Comparison of ENCODE assay signal across 12 mouse cellular contexts in the genomic region with DNA sequence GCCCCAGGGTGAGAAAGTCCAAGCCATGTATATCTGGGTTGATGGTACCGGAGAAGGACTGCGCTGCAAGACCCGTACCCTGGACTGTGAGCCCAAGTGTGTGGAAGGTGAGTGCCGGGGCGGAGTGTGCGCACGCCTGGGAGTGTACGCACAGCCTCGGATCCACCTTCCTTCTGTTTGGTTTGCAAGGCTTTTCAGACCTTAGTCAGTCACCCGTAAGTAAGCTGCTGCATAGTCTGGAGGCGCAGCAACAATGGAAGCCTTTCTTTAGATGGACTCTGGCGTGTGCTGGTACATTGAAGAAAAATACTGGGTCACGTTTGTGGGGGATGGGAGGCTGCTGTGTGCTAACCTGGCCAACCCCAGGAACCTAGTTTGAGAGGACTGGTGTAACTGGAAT. TPM values are rescaled to one million over a fixed set of nuclear protein-coding genes. Genes with fewer than 3 reads are reported as not detected.
DNase-seq lines count a peak whose midpoint lies in the region; ATAC-seq and TF ChIP-seq lines count a peak whose summit lies in the region.
"Had no signal": no experiment of that assay in that cellular context is flagged by ENCODE, and none has a peak within 500 bp of the region (broad histone marks: within the 10 kb centered on the region; RNA-seq: fewer than 3 reads in every experiment).

No protein-coding gene starts in this region.

- DNase-seq in kidney, adult 2 months: no peak
- DNase-seq in kidney, postnatal 36 days: no peak
- DNase-seq in embryo, embryonic 9.5 days (ENCODE audit: extremely low spot score): peak; percentile 20
- no peak for DNase-seq in right cerebral cortex, adult 18-20 months
- DNase-seq in left cerebral cortex, adult 18-20 months (ENCODE audit: low spot score in 2 of 2): no peak
- DNase-seq: B cell, adult 2 months; kidney, postnatal 14 days had no signal

- H3K4me2 ChIP-seq in hindbrain, embryonic 15.5 days: peak overlapping the region; percentile 71
- H3K4me2 ChIP-seq in neural tube, embryonic 12.5 days (replicated peaks): peak overlapping the region; percentile 80
- H3K4me2 ChIP-seq: heart, embryonic 15.5 days had no signal

- TF ChIP-seq POLR2A in kidney, adult 2 months (IDR thresholded peaks at IDR 0.05; ENCODE audit: low read depth, low read length): no peak

- 67% methylated on average over 13 of the region's 13 CpGs for WGBS in kidney, adult 2 months
- 37% methylated on average over 13 of the region's 13 CpGs for WGBS in hindbrain, embryonic 15.5 days
- WGBS in neural tube, embryonic 12.5 days: 41% methylated on average over 13 of the region's 13 CpGs

- H3K4me1 ChIP-seq in kidney, adult 2 months (ENCODE audit: control insufficient read depth, insufficient read depth, low read length): peaks cover 4% of the 10 kb centered on the region; the same call in 1 of the 2 replicates
- peaks cover 35% of the 10 kb centered on the region for H3K4me1 ChIP-seq in hindbrain, embryonic 15.5 days (replicated peaks)
- peaks cover 28% of the 10 kb centered on the region for H3K4me1 ChIP-seq in neural tube, embryonic 12.5 days

- no peaks in the 10 kb centered on the region for H3K9me3 ChIP-seq in hindbrain, embryonic 15.5 days
- H3K9me3 ChIP-seq in neural tube, embryonic 12.5 days: no peaks in the 10 kb centered on the region
- H3K9me3 ChIP-seq: heart, embryonic 15.5 days had no signal

- H3K4me3 ChIP-seq in kidney, adult 2 months (ENCODE audit: insufficient read depth, low read depth, low read length): peak overlapping the region; percentile 20; the same call in 1 of the 2 replicates
- H3K4me3 ChIP-seq in hindbrain, embryonic 15.5 days: peak overlapping the region; percentile 80
- H3K4me3 ChIP-seq in neural tube, embryonic 12.5 days: no peak overlapping the region
- H3K4me3 ChIP-seq: heart, embryonic 15.5 days had no signal

- no peak for TF ChIP-seq CTCF in kidney, adult 2 months (conservative IDR thresholded peaks at IDR 0.05; ENCODE audit: insufficient read depth, insufficient read length, low read depth, low read length)

- no peak overlapping the region for H3K27ac ChIP-seq in kidney, adult 2 months (ENCODE audit: insufficient read depth, low read depth, low read length)
- H3K27ac ChIP-seq in hindbrain, embryonic 15.5 days (replicated peaks): no peak overlapping the region
- no peak overlapping the region for H3K27ac ChIP-seq in neural tube, embryonic 12.5 days
- H3K27ac ChIP-seq: heart, embryonic 15.5 days had no signal

- H3K36me3 ChIP-seq in kidney, adult 2 months (ENCODE audit: control insufficient read depth, insufficient read depth, low read length): peaks cover 12% of the 10 kb centered on the region
- H3K36me3 ChIP-seq in hindbrain, embryonic 15.5 days: peaks cover 52% of the 10 kb centered on the region
- peaks cover 51% of the 10 kb centered on the region for H3K36me3 ChIP-seq in neural tube, embryonic 12.5 days

- no peak overlapping the region for H3K9ac ChIP-seq in hindbrain, embryonic 15.5 days
- no peak overlapping the region for H3K9ac ChIP-seq in neural tube, embryonic 12.5 days
- H3K9ac ChIP-seq: heart, embryonic 15.5 days had no signal

- H3K27me3 ChIP-seq in kidney, adult 2 months (replicated peaks; ENCODE audit: control insufficient read depth, insufficient read depth, low read length): no peaks in the 10 kb centered on the region
- H3K27me3 ChIP-seq in hindbrain, embryonic 15.5 days: no peaks in the 10 kb centered on the region
- no peaks in the 10 kb centered on the region for H3K27me3 ChIP-seq in neural tube, embryonic 12.5 days (replicated peaks)
- H3K27me3 ChIP-seq: heart, embryonic 15.5 days had no signal

- ATAC-seq in hindbrain, embryonic 15.5 days (ENCODE audit: low FRiP score, low read depth): no peak
- ATAC-seq in neural tube, embryonic 12.5 days (ENCODE audit: low FRiP score, low read depth): no peak
- ATAC-seq in frontal cortex, adult (ENCODE audit: low TSS enrichment): no peak

RNA-seq across cellular contexts. Expression of a gene that starts 3.0 kb away (rescaled TPM):
- polyA plus RNA-seq in kidney, adult 2 months (2012; rRNA removed): 0.14 and 0.22 TPM in 2 replicates
- 1.6 TPM in 2 replicates for polyA plus RNA-seq in hindbrain, embryonic 15.5 days (2015; fragmentation: Nextera tagmentation; extraction: Ambion mirVana)
- 0.54 and 0.66 TPM in 2 replicates for polyA plus RNA-seq in neural tube, embryonic 12.5 days (2016; fragmentation: Nextera tagmentation; extraction: Ambion mirVana)
- total RNA-seq in left cerebral cortex, adult 18-20 months (2021): 1 to 10 TPM; 3.3 to 3.4 TPM

RNA-seq across cellular contexts. Expression of a gene that starts 3.3 kb away (rescaled TPM):
- polyA plus RNA-seq in kidney, adult 2 months (2012; rRNA removed): 843 and 1,046 TPM in 2 replicates
- 214 and 219 TPM in 2 replicates for polyA plus RNA-seq in hindbrain, embryonic 15.5 days (2015; fragmentation: Nextera tagmentation; extraction: Ambion mirVana)
- 124 and 133 TPM in 2 replicates for polyA plus RNA-seq in neural tube, embryonic 12.5 days (2016; fragmentation: Nextera tagmentation; extraction: Ambion mirVana)
- total RNA-seq in left cerebral cortex, adult 18-20 months (2021): 1,000 to 10,000 TPM; 1,798 to 1,811 TPM

RNA-seq across cellular contexts. Expression of a gene that starts 11.5 kb away (rescaled TPM):
- not detected in 2 replicates for polyA plus RNA-seq in kidney, adult 2 months (2012; rRNA removed)
- not detected in 2 replicates for polyA plus RNA-seq in hindbrain, embryonic 15.5 days (2015; fragmentation: Nextera tagmentation; extraction: Ambion mirVana)
- polyA plus RNA-seq in neural tube, embryonic 12.5 days (2016; fragmentation: Nextera tagmentation; extraction: Ambion mirVana): not detected in 2 replicates
- not detected for total RNA-seq in left cerebral cortex, adult 18-20 months (2021)
- total RNA-seq: neutrophil, adult 5-6 weeks had no signal
- polyA plus RNA-seq: heart, embryonic 15.5 days had no signal

RNA-seq across cellular contexts. Expression of a gene that starts 28.9 kb away (rescaled TPM):
- not detected in 2 replicates for polyA plus RNA-seq in kidney, adult 2 months (2012; rRNA removed)
- polyA plus RNA-seq in hindbrain, embryonic 15.5 days (2015; fragmentation: Nextera tagmentation; extraction: Ambion mirVana): 0.45 and 1.0 TPM in 2 replicates
- polyA plus RNA-seq in neural tube, embryonic 12.5 days (2016; fragmentation: Nextera tagmentation; extraction: Ambion mirVana): 0.17 and 0.33 TPM in 2 replicates
- total RNA-seq in left cerebral cortex, adult 18-20 months (2021): not detected
- total RNA-seq: neutrophil, adult 5-6 weeks had no signal

RNA-seq across cellular contexts. Expression of a gene that starts 59.1 kb away (rescaled TPM):
- 0.08 TPM in 1 of 2 replicates, not detected in the other for polyA plus RNA-seq in kidney, adult 2 months (2012; rRNA removed)
- 0.09 and 0.26 TPM in 2 replicates for polyA plus RNA-seq in hindbrain, embryonic 15.5 days (2015; fragmentation: Nextera tagmentation; extraction: Ambion mirVana)
- polyA plus RNA-seq in neural tube, embryonic 12.5 days (2016; fragmentation: Nextera tagmentation; extraction: Ambion mirVana): 0.11 TPM in 1 of 2 replicates, not detected in the other
- 1 to 10 TPM; 1.7 to 1.9 TPM for total RNA-seq in left cerebral cortex, adult 18-20 months (2021)
- total RNA-seq: neutrophil, adult 5-6 weeks had no signal
- polyA plus RNA-seq: heart, embryonic 15.5 days had no signal
